Mouse (Mus musculus) small intestine, adult 2 months (tissue): ENCODE measurements around the gene Gm19345. TPM values are rescaled to one million over a fixed set of nuclear protein-coding genes. Genes with fewer than 3 reads are reported as not detected.
A peak's percentile ranks its signal among the peaks of the same experiment; 100 is the strongest.

Experiments
- H3K27ac ChIP-seq: fragments of 200-500 bp; 2 replicates; pipeline ENCODE4 v1.5.1; 2012; ENCODE audit warnings: low read depth, low read length, control low read depth, inconsistent platforms; ENCODE audit not compliant: insufficient read depth
- H3K27me3 ChIP-seq: fragments of 200-500 bp; 2 replicates; pipeline ENCODE4 v1.6.1; 2012; ENCODE audit warnings: mild to moderate bottlenecking, moderate library complexity, low read length, inconsistent platforms; ENCODE audit not compliant: control insufficient read depth, insufficient read depth
- H3K36me3 ChIP-seq: fragments of 200-500 bp; 2 replicates; pipeline ENCODE4 v1.6.1; 2012; ENCODE audit warnings: mild to moderate bottlenecking, low read length, control low read depth, inconsistent platforms; ENCODE audit not compliant: control insufficient read depth, insufficient read depth
- H3K4me1 ChIP-seq: fragments of 200-500 bp; 2 replicates; pipeline ENCODE4 v1.6.1; 2012; ENCODE audit warnings: low read length, inconsistent platforms, mixed read lengths; ENCODE audit not compliant: control insufficient read depth, insufficient read depth, insufficient read length
- H3K4me3 ChIP-seq: fragments of 200-500 bp; 2 replicates; pipeline ENCODE4 v1.5.1; 2012; ENCODE audit warnings: low read depth, mild to moderate bottlenecking, control low read depth, inconsistent platforms, low read length, moderate library complexity
- CTCF ChIP-seq: fragments of 200-500 bp; IDR thresholded peaks from 2 replicates; pipeline ENCODE4 v1.5.1; 2012; ENCODE audit warnings: low read depth, mild to moderate bottlenecking, control low read depth, inconsistent platforms, low read length, moderate library complexity, mixed read lengths; ENCODE audit not compliant: insufficient replicate concordance, insufficient read length; ENCODE audit errors: extremely low read depth
- POLR2A ChIP-seq: fragments of 200-500 bp; IDR thresholded peaks from 2 replicates; pipeline ENCODE4 v1.6.1; 2012; ENCODE audit warnings: low read depth, mild to moderate bottlenecking, control low read depth, inconsistent platforms, low read length, moderate library complexity
- WGBS: fragments of 180-500 bp; shearing (Covaris S2); methylation state at CpG from one replicate; pipeline ENCODE4 v1.1.7; 2018; 5-methylcytosine and 5-hydroxymethylcytosine counted together
- polyA plus RNA-seq: library from polyadenylated mRNA; depleted of rRNA; stranded (reverse); fragments of >200 nt; gene quantifications from 2 replicates; pipeline ENCODE4 v1.2.3, GENCODE M21; 2012

Gene Gm19345
- polyA plus RNA-seq, 1 experiment, result not detected

DNA sequence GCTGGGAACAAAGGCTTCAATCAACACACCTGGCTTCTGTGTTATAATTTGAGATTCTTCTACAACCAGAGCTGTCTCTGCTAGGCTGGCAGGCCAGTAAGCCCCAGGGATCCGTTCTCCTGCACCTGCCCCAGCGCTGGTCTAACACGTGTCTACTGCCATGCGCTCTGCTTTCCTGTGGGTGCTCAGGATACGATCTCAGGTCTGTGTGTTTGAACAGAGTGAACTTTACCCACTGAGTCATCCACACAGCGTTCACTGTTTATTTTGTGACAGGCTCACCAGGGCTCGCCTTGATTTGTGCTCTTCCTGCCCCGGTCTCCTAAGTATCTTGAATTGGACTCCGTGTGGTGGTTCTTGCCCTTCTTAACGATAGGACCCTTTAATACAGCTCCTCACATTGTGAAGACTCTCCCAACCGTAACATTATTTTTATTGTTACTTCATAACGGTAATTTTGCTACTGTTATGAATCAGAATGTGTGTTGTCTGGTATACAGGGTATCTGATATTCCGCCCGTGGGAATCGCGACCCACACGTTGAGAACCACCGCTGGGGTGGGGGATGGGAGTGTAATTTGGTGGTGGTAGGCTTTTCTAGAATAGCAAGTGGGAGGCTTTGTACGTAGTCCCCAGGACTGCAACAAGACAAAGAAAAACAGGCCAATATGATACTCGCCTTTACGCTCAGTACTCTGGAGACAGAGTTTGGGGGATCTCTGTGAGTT is 10.0 kb upstream of the Gm19345 start:
- 31% methylated on average over 21 of the region's 21 CpGs for WGBS
- H3K27ac ChIP-seq, result peak overlapping the region; percentile 97
- TF ChIP-seq CTCF (no peak), POLR2A (no peak)
- no peaks in the 10 kb centered on the region for H3K27me3 ChIP-seq
- no peaks in the 10 kb centered on the region for H3K36me3 ChIP-seq
- H3K4me1 ChIP-seq, result peaks cover 25% of the 10 kb centered on the region; the same call in 1 of the 2 replicates
- H3K4me3 ChIP-seq, result no peak overlapping the region

DNA sequence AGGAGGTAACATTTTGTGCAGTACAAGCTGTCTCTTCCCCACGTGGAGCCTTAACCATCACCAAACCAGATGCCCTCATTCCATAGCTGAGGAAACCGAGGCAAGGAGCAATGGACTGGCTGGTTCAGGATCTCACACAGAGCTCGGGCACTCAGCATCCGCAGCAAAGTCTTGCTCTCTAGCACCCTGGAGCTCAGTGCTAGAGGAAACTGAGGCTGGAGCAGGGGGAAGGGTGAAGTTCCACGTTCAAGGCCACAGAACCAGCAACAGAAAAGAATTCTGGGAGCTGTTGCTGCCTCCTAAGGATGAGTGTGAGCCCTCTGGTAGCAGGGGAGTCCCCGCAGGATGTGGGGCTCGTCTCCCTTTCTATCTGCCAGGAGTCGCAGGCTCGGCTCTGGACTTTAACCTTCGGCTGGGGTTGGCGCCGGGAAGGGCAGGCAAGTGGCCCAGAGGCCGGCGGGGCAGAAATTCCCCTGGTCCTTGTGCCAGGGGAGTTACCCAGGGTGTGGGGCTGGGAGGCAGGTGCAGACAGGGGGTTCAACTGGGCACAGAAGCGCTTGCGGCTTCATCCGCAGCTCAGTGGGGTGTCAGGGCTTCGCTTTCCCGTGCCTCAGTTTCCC is 8.8 kb upstream of the Gm19345 start:
- peak overlapping the region; percentile 97 for H3K27ac ChIP-seq
- peak overlapping the region; percentile 36 for H3K4me3 ChIP-seq
- H3K4me1 ChIP-seq, result peaks cover 23% of the 10 kb centered on the region; the same call in 1 of the 2 replicates
- no peaks in the 10 kb centered on the region for H3K27me3 ChIP-seq
- no peaks in the 10 kb centered on the region for H3K36me3 ChIP-seq
- peak; percentile 55; the same call in 1 of the 2 replicates for TF ChIP-seq POLR2A
- no peak for TF ChIP-seq CTCF
- WGBS, result 15% methylated on average over 19 of the region's 19 CpGs

DNA sequence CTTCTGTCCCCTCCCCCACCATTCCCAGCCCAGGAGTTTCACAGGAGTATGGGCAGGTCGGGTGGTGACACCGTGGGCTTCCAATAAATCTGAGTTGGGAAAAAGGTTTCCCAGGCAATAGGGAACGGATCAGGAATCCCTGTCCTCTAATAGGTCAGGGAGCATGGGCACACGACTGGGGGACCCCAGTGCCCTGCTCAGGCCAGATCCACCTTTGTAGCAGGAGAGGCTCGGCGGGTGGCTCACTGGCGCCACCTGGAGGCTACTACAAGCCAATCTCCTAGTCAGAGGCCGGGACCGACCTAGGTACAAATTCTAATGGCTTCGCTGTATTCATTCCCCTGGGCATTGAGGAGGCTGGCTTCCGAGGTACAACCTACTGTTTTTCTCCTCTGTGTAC is 8.2 kb upstream of the Gm19345 start:
- TF ChIP-seq CTCF (peak; percentile 91), POLR2A (no peak)
- WGBS, result 3% methylated on average over 11 of the region's 11 CpGs
- Histone ChIP-seq H3K27ac (peak overlapping the region; percentile 97), H3K4me1 (peaks cover 23% of the 10 kb centered on the region; the same call in 1 of the 2 replicates), H3K36me3 (no peaks in the 10 kb centered on the region), H3K4me3 (peak overlapping the region; percentile 14), H3K27me3 (no peaks in the 10 kb centered on the region)

DNA sequence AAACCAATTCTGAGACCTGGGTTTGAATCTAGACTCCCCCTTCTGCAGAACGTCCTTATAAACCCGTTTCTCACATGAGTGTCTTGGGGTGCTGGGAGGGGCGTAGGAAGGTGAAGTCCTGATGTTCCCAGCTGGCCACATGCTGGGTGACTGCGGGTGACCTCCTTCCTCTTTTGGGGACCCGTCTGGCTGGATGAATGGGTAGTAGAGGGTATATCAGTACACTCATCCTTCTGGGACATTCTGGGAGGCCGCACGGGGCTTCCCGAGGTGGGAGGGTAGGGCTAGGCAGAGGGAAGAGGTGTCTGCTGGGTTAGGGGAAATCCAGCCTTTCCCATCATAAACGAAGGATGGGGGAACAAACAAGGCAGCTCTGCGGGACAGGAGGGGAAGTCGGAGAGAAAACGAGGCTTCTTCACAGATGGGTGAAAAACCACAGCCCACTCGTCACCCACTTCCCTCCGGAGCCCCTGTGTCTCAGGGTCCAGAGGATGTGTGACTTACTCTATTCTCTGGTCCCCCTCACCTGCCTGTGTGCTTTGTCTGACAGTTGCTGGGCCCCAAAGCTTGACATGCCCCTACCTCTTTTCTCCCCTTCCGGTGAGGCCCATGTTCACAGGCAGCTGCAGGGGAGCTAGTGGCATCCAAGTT is 7.2 kb upstream of the Gm19345 start:
- no peak overlapping the region for H3K27ac ChIP-seq

DNA sequence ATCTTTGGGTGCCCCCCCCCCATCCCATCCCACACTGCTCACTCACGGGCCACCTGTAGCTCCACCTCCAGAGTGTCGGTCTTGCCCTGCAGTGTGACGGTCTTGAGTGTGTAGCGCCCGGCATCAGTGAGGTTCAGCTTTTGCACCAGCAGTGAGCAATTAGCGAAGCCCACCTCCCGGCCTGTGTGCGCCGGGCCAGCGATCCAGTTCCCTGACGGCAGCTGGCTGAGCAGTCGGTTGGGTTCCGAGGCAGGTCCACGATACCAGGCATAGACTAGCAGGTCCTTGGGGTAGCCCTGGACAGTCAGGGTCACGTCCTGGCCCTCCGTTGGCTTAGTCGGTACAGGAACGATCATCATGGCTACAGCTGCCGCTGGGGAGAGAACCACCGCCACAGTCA is 1.7 kb downstream of the Gm19345 start:
- H3K4me1 ChIP-seq, result peaks cover 4% of the 10 kb centered on the region

More for the DNA sequence above, 7.2 kb upstream of the Gm19345 start:
- peaks cover 21% of the 10 kb centered on the region; the same call in 1 of the 2 replicates for H3K4me1 ChIP-seq
- H3K4me3 ChIP-seq, result no peak overlapping the region
- 74% methylated on average over 15 of the region's 15 CpGs for WGBS
- H3K36me3 ChIP-seq, result no peaks in the 10 kb centered on the region
- TF ChIP-seq CTCF, result no peak
- no peak for TF ChIP-seq POLR2A
- H3K27me3 ChIP-seq, result no peaks in the 10 kb centered on the region

DNA sequence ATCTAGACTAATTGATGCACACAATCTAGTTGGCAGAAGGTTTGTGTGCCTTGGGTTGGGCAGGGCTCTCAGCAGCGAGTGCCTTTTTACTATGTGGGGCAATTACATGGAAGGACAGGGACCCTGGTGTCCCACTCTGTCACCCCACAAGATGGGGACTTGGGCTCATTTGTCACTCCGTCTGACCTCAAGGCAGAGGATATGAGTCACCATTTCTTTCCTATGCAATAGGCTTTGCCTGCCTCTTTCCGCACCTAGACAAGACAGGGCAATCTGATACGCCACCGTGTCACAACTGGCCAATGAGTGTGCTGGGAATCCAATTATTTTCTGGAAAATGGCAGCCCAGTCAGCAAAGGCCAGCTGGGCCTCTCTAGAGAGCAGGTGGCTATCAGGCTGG is 3.9 kb downstream of the Gm19345 start:
- no peak overlapping the region for H3K4me3 ChIP-seq
- no peak for TF ChIP-seq CTCF
- no peak for TF ChIP-seq POLR2A
- WGBS, result 69% methylated on average over 5 of the region's 5 CpGs
- no peaks in the 10 kb centered on the region for H3K27me3 ChIP-seq
- H3K4me1 ChIP-seq, result peaks cover 4% of the 10 kb centered on the region
- H3K36me3 ChIP-seq, result no peaks in the 10 kb centered on the region
- H3K27ac ChIP-seq, result no peak overlapping the region

More for the DNA sequence above, 1.7 kb downstream of the Gm19345 start:
- TF ChIP-seq CTCF (no peak), POLR2A (no peak)
- H3K4me3 ChIP-seq, result no peak overlapping the region
- no peaks in the 10 kb centered on the region for H3K36me3 ChIP-seq
- no peak overlapping the region for H3K27ac ChIP-seq
- WGBS, result 86% methylated on average over 20 of the region's 20 CpGs
- no peaks in the 10 kb centered on the region for H3K27me3 ChIP-seq

DNA sequence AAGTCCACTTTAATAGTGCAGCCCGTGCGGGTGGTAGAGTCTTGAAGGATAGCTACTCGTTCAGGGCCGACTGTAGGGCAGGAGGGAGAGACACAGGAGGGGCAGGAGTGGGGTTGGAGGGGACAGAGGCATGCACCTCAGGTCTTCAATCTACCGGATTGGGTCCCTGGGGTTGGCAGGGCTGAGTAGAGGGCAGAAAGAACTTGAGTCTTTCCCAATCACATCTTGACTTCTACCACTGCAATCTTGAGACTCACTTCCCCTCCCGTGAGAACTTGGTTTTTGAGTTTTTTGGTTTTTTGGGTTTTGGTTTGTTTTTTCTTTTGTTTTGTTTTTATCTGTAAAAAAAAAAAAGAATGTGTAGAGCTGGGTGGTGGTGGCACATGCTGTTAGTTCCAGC is 4.5 kb downstream of the Gm19345 start:
- no peaks in the 10 kb centered on the region for H3K27me3 ChIP-seq
- H3K4me1 ChIP-seq, result peaks cover 4% of the 10 kb centered on the region
- TF ChIP-seq POLR2A, result no peak
- TF ChIP-seq CTCF, result no peak
- H3K4me3 ChIP-seq, result no peak overlapping the region
- H3K27ac ChIP-seq, result no peak overlapping the region
- H3K36me3 ChIP-seq, result no peaks in the 10 kb centered on the region
- WGBS, result 85% methylated on average over 6 of the region's 6 CpGs
